Mouse (Mus musculus) adrenal gland, adult 2 months (tissue): Measurements from ENCODE around the gene Nbeal2. TPM values are rescaled to one million over a fixed set of nuclear protein-coding genes. Genes with fewer than 3 reads are reported as not detected.

ENCODE experiments used
- DNase-seq: peaks from one replicate; pipeline ENCODE4 v3.0.0; 2021
- polyA plus RNA-seq: library from polyadenylated mRNA; depleted of rRNA; stranded (reverse); fragments of >200 nt; gene quantifications from 2 replicates; pipeline ENCODE4 v1.2.3, GENCODE M21; 2012
- total RNA-seq, 2 experiments: library from RNA; stranded (reverse); gene quantifications; 2 replicates each; pipeline ENCODE4 v1.2.3; 2021

Nbeal2 gene
- total and polyA plus RNA-seq, 3 experiments = 5.5 to 22.5 (median 7.1) TPM

GRCm38 (mm10) chr9:110673107-110673752 is 19.3 kb upstream of the Nbeal2 start:
- DNase-seq = no peak

DNA sequence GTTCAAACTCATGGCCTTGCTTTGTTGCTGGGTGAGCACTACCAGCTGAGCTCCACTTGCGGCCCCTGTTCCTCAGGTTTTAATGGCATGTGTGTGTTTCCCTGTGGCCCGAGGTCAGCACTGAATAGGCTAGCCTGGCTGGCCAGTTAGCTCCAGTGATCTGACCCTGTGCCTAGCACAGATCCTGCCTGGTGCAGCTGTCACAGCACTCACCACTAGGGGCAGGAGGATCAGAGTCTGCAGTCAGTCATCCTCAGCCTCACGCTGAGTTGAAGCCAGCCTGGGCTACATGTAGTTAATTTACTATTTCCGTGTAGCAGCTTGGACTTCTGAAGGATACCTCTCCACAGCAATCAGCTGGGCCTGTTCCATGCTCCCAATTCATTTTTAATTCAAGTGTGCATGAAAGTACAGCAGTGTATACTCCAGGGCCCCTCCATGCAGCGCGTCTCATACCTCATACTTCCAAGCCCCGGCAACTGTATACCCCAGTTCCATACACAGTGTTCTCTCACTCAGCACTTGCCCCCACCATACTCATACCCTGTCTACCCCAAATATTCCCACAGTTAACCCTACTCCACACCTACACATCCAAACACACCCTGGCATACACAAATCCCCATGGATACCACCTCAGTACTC is 18.6 kb upstream of the Nbeal2 start:
- peak; percentile 59 for DNase-seq

- DNase-seq = no peak
Observed at GRCm38 (mm10) chr9:110669785-110670184, 15.8 kb upstream of the Nbeal2 start.

- no peak for DNase-seq
Observed at GRCm38 (mm10) chr9:110668601-110669293, 14.8 kb upstream of the Nbeal2 start.

DNA sequence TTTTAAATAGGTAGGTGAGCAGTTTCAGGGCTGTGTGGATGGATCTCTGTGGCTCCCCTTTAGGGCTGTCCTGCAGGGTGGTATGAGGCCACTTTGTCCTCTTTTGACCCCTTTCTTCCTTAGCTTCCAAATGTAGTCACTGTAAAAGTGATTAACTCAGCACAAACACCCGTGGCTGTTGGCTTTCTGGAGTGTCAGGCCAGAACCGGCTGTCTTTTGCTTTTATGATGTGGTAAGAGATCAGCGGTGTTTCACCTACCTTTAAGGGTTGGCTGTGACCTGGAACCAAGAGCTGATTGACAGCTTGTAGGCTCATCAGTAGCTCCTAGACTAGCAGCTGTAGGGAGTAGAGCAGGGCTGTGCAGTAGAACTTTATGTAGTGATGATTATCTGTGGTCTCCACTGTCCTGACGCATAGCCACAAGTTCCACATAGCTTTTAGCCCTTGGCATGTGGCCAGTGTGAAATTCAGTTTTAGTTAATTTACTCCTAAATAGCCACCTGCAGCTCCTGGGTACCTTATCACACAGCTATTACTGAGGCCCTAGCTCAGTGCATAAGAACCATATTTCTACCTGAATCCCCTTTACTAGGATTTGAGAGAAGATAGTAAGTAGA is 13.4 kb upstream of the Nbeal2 start:
- no peak for DNase-seq

DNA sequence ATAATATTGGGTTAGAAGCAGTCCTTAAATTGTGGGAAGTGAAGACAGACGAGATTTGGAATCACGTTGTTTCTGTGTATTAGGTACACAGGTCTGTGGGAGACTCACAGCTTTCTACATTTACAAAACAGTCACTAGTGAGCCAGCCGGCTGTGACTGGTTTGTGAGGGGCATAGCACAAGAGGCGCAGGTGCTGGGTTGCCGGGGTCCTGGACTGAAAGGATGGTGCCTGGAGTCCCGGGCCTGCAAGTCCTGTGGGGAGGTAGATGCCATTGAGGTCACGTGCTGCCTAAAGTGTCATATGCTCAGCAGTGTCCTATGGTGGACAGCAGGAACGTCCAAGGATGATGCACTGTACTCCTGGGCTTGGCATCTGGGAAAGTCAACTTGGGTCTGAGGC is 12.4 kb upstream of the Nbeal2 start:
- no peak for DNase-seq

- no peak for DNase-seq
Observed at GRCm38 (mm10) chr9:110665912-110666311, 12.0 kb upstream of the Nbeal2 start.

DNA sequence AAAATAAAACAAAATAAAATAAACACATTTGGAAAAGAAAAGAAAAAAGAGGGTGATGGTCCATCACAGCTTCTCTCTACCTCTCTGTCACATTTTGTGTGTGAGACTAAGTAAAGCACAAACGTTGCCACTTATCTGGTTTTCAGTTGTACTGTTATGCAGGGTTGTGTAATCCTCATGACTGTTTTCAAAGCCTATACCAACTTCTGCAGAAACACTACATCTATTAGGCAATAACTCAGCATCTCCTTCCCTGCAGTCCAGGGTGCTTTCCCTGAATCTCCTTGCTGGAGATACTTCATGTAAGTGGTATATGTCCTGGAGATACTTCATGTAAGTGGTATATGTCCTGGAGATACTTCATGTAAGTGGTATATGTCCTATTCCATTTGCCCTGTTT is 8.9 kb upstream of the Nbeal2 start:
- no peak for DNase-seq

- no peak for DNase-seq
Observed at GRCm38 (mm10) chr9:110660856-110661612, 7.1 kb upstream of the Nbeal2 start.

GRCm38 (mm10) chr9:110660208-110660607 is 6.2 kb upstream of the Nbeal2 start:
- no peak for DNase-seq

DNA sequence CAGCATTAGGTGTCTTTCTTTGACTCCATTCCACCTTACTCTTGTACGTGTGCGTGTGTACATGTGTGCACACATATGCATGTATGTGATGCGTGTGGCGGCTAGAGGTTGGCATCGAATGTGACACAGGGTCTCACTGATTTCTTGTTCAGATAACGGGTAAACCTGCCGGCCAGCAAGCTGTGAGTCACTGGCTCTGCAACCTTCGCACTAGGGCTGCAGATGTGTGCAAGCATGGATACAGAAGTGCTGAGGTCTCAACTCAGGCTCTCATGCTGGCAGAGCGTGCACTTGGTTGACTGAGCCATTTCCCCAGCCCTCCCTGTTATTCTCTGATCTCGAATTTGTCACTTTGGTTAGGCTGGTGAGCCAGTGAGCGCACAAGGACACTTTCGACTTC is 5.6 kb upstream of the Nbeal2 start:
- DNase-seq = no peak

DNA sequence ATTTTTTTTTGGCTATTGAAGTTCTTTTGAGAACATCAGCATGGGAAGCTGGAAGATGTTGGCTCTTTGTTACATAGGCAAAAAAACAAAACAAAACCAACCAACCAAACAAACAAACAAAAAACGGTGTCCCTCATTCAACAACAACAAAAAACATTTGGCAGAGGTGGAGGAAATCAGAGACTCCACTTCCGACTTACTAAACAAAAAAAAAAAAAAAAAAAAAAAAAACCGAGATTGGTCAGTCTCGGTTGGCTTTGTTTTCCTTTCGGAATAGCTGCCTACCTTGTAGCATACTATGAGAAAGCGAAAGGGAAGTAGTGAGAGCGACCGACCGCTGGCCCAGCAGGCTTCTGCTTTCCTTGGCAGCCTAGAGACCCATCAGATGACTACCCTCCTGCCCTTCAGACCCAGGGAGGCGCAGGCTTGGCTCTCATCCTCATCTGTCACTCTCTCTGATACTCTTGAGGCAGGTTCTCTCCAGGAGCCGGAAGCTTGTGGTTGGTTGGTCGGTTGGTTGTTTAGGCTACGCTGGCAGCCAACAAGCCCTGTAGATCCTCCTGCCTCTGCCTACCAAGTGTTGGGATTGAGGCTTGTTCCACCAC is 3.6 kb upstream of the Nbeal2 start:
- peak; percentile 69 for DNase-seq

GRCm38 (mm10) chr9:110656249-110657221 is 2.6 kb upstream of the Nbeal2 start, which contains the start of gene Ccdc12:
Ccdc12 (plus strand) TSS chr9:110656503.
- peak; percentile 96 for DNase-seq

DNA sequence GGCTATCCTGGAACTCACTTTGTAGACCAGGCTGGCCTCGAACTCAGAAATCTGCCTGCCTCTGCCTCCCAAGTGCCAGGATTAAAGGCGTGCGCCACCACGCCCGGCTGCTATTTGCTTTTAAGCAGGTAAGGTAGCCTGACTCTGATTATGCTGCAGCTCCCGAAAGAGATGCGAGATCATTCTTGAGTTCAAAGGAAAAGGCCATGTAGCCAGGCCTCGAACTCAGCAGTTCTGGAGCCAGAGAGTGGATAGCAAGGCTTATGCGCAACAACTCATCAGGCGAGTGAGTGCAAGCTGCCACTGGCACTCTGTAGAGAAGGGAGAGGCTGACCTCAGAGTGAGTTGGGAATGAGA is 1.7 kb upstream of the Nbeal2 start:
- DNase-seq = no peak

DNA sequence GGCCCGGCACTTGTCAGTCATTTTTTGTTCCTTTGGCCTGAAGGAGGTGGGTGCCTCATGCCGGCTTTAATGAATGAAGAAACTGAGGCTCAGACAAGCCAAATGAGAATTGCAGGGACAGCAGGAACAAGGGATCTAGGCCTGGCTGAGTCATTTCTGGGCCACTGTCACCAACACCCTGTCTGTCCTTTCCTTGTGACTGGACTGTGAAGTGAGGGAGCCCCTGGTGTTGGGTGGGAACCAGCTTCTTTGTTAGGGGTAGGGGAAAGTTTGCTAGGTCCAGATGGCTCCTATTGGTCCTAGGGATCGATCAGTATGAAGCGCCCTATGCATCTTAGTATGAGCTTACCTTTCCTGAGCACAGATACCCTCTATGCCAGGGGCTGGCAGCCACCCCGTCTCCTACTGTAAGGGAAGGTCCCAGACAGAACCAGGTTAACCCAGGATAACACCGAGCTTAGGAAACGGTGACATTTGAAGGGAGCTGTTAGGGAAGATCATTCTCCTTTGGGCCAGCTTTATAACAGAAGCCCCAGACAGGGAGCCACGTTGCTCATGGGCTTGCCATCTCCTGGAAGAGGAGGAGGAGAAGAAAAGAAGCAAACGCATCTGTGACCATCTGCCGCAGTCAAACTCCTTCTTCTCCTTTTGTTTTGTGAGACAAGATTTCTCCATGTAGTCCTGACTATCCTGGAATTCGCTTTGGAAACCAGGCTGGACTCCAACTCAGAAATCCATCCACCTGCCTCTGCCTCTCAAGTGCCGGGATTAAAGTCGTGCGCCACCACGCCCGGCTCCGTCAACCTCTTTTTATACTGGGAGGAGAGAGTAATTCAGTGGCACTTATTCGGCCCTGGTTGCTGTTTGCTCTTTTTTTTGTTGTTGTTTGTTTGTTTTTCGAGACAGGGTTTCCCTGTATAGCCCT is 1.0 kb upstream of the Nbeal2 start:
- DNase-seq = no peak

- DNase-seq = no peak
Observed at GRCm38 (mm10) chr9:110652963-110653654, 852 bp downstream of the Nbeal2 start.

DNA sequence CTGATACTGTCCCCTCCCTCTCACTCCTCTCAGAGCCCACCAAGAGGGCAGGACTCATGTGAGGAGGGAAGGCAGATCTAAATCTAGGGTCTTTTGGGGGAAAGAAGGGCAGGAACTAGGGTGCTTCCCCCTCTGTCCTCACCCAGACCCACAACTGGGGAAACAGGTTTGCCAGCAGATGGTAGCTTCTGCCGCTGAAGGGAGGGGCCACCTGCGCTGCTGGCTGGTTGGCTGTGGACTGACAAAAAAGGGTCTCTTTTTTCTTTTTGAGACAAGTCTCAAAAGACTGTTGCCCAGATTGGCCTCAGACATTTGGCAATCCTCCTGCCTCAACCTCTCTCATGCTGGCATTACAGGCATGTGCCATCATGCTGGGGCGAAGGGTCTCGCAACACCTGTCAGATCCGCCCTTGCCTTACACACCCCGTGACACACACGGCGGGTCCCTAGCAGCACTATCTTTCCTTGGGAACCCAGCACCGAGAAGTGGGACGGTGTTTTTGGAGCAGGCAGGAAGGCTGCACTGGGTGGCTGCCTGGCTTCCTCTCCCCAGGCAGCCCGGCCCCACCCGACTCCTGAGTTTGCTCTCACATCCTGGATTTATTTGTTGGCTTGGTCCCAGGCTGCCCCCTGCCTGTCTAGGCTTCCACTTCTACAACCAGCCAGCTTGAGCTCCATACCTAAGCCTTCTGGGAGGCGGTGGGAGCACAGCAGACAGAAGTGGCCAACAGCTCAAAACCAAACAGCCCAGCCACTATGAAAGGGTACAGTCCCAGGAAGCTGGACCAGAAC is 1.8 kb downstream of the Nbeal2 start:
- DNase-seq = peak; percentile 52

DNA sequence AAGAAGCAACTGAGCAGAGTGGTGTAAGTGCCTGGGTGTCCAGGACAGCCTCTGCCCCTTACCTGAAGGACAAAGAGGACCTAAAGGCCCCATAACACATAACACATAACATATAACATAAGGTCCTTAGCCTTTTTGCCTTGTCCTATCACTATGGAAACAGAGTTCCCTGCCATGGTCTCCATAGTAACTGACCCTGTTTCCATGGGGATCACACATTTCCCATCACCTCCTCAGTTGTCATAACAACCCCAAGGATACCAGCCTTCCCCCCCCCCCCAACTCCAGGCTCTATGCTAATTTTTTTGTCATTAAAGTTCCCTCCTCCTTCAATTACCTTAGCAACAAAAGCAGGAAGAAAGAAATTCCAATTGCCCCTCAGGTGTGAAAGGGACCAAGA is 4.2 kb downstream of the Nbeal2 start:
- no peak for DNase-seq
